Mouse (Mus musculus): ENCODE results near the gene Ercc5. TPM values are rescaled to one million over a fixed set of nuclear protein-coding genes. Genes with fewer than 3 reads are reported as not detected.
A peak's percentile ranks its signal among the peaks of the same experiment; 100 is the strongest.

The Ercc5 gene
- polyA plus RNA-seq, 1 experiment from 2014 or later: 44.5 TPM

GRCm38 (mm10) chr1:44129929-44130581, 17.5 kb upstream of the Ercc5 start:
- 92% methylated on average over 4 of the region's 4 CpGs for WGBS
- no peak for ATAC-seq (ENCODE audit: low FRiP score)

GRCm38 (mm10) chr1:44140232-44140631, 7.3 kb upstream of the Ercc5 start:
- Histone ChIP-seq H3K9ac (no peak overlapping the region), H3K4me3 (replicated peaks) (no peak overlapping the region), H3K27me3 (no peaks in the 10 kb centered on the region), H3K36me3 (replicated peaks) (peaks cover 46% of the 10 kb centered on the region), H3K27ac (no peak overlapping the region), H3K9me3 (no peaks in the 10 kb centered on the region), H3K4me2 (no peak overlapping the region), H3K4me1 (no peaks in the 10 kb centered on the region)
- 91% methylated on average over 4 of the region's 4 CpGs for WGBS
- no peak for ATAC-seq (ENCODE audit: low FRiP score)

More at GRCm38 (mm10) chr1:44129929-44130581, 17.5 kb upstream of the Ercc5 start:
- H3K9me3 ChIP-seq: no peaks in the 10 kb centered on the region
- no peak overlapping the region for H3K9ac ChIP-seq
- H3K4me1 ChIP-seq: no peaks in the 10 kb centered on the region
- H3K4me2 ChIP-seq: no peak overlapping the region
- no peaks in the 10 kb centered on the region for H3K27me3 ChIP-seq
- H3K4me3 ChIP-seq (replicated peaks): no peak overlapping the region
- peaks cover 43% of the 10 kb centered on the region for H3K36me3 ChIP-seq (replicated peaks)
- no peak overlapping the region for H3K27ac ChIP-seq

GRCm38 (mm10) chr1:44142747-44143146, 4.8 kb upstream of the Ercc5 start:
- Histone ChIP-seq H3K9me3 (no peaks in the 10 kb centered on the region), H3K9ac (no peak overlapping the region)
- WGBS: 89% methylated on average over 5 of the region's 5 CpGs

GRCm38 (mm10) chr1:44148706-44149105, 1.2 kb downstream of the Ercc5 start:
- Histone ChIP-seq H3K27me3 (no peaks in the 10 kb centered on the region), H3K9me3 (no peaks in the 10 kb centered on the region), H3K36me3 (replicated peaks) (peaks cover 5% of the 10 kb centered on the region; the same call in 1 of the 2 replicates), H3K27ac (no peak overlapping the region), H3K9ac (peak overlapping the region; percentile 71), H3K4me2 (peak overlapping the region; percentile 62), H3K4me1 (no peaks in the 10 kb centered on the region; the same call in 1 of the 2 replicates), H3K4me3 (replicated peaks) (peak overlapping the region; percentile 59)
- 39% methylated on average over 6 of the region's 6 CpGs for WGBS
- no peak for ATAC-seq (ENCODE audit: low FRiP score)

More at GRCm38 (mm10) chr1:44142747-44143146, 4.8 kb upstream of the Ercc5 start:
- Histone ChIP-seq H3K4me1 (no peaks in the 10 kb centered on the region; the same call in 1 of the 2 replicates), H3K36me3 (replicated peaks) (peaks cover 38% of the 10 kb centered on the region), H3K27me3 (no peaks in the 10 kb centered on the region), H3K27ac (no peak overlapping the region), H3K4me3 (replicated peaks) (no peak overlapping the region), H3K4me2 (no peak overlapping the region)
- ATAC-seq (ENCODE audit: low FRiP score): no peak

GRCm38 (mm10) chr1:44155287-44155686, 7.7 kb downstream of the Ercc5 start:
- no peak for ATAC-seq (ENCODE audit: low FRiP score)
- Histone ChIP-seq H3K27ac (no peak overlapping the region), H3K9me3 (no peaks in the 10 kb centered on the region), H3K4me2 (no peak overlapping the region), H3K9ac (no peak overlapping the region), H3K36me3 (replicated peaks) (peaks cover 30% of the 10 kb centered on the region), H3K4me3 (replicated peaks) (no peak overlapping the region), H3K4me1 (no peaks in the 10 kb centered on the region), H3K27me3 (no peaks in the 10 kb centered on the region)
- WGBS: 99% methylated on average over 4 of the region's 4 CpGs

- no peaks in the 10 kb centered on the region for H3K27me3 ChIP-seq
- H3K4me2 ChIP-seq: no peak overlapping the region
- WGBS: 91% methylated on average over 6 of the region's 6 CpGs
- H3K36me3 ChIP-seq (replicated peaks): peaks cover 55% of the 10 kb centered on the region
- H3K27ac ChIP-seq: no peak overlapping the region
- H3K9ac ChIP-seq: no peak overlapping the region
- no peaks in the 10 kb centered on the region for H3K9me3 ChIP-seq
- no peak for ATAC-seq (ENCODE audit: low FRiP score)
- no peak overlapping the region for H3K4me3 ChIP-seq (replicated peaks)
- H3K4me1 ChIP-seq: no peaks in the 10 kb centered on the region
Observed at GRCm38 (mm10) chr1:44158317-44158716, 10.8 kb downstream of the Ercc5 start.

GRCm38 (mm10) chr1:44161818-44162217, 14.3 kb downstream of the Ercc5 start:
- ATAC-seq (ENCODE audit: low FRiP score): no peak
- Histone ChIP-seq H3K36me3 (replicated peaks) (peaks cover 78% of the 10 kb centered on the region), H3K9ac (no peak overlapping the region), H3K4me2 (no peak overlapping the region), H3K4me1 (no peaks in the 10 kb centered on the region), H3K4me3 (replicated peaks) (no peak overlapping the region), H3K27ac (no peak overlapping the region), H3K27me3 (no peaks in the 10 kb centered on the region), H3K9me3 (no peaks in the 10 kb centered on the region)
- 97% methylated on average over 6 of the region's 6 CpGs for WGBS

GRCm38 (mm10) chr1:44162389-44162788, 14.8 kb downstream of the Ercc5 start:
- H3K27me3 ChIP-seq: no peaks in the 10 kb centered on the region
- no peak overlapping the region for H3K4me2 ChIP-seq
- peaks cover 84% of the 10 kb centered on the region for H3K36me3 ChIP-seq (replicated peaks)
- H3K9ac ChIP-seq: no peak overlapping the region
- no peaks in the 10 kb centered on the region for H3K4me1 ChIP-seq
- WGBS: 95% methylated on average over 5 of the region's 5 CpGs
- no peak overlapping the region for H3K4me3 ChIP-seq (replicated peaks)
- no peak for ATAC-seq (ENCODE audit: low FRiP score)
- H3K9me3 ChIP-seq: no peaks in the 10 kb centered on the region
- no peak overlapping the region for H3K27ac ChIP-seq

GRCm38 (mm10) chr1:44167859-44168383, 20.4 kb downstream of the Ercc5 start:
- Histone ChIP-seq H3K4me1 (no peaks in the 10 kb centered on the region), H3K36me3 (replicated peaks) (peaks cover 77% of the 10 kb centered on the region), H3K27me3 (no peaks in the 10 kb centered on the region), H3K9ac (no peak overlapping the region), H3K4me3 (replicated peaks) (no peak overlapping the region), H3K4me2 (no peak overlapping the region), H3K9me3 (peaks cover 11% of the 10 kb centered on the region), H3K27ac (no peak overlapping the region)
- ATAC-seq (ENCODE audit: low FRiP score): no peak
- 98% methylated on average over 3 of the region's 3 CpGs for whole genome bisulfite sequencing

- H3K4me3 ChIP-seq (replicated peaks): no peak overlapping the region
- H3K4me1 ChIP-seq: no peaks in the 10 kb centered on the region
- H3K9ac ChIP-seq: no peak overlapping the region
- H3K27me3 ChIP-seq: no peaks in the 10 kb centered on the region
- H3K9me3 ChIP-seq: peaks cover 11% of the 10 kb centered on the region
- no peak overlapping the region for H3K4me2 ChIP-seq
- ATAC-seq (ENCODE audit: low FRiP score): no peak
- no peak overlapping the region for H3K27ac ChIP-seq
- WGBS: 95% methylated on average over 4 of the region's 4 CpGs
- H3K36me3 ChIP-seq (replicated peaks): peaks cover 85% of the 10 kb centered on the region
Observed at GRCm38 (mm10) chr1:44172656-44173055, 25.1 kb downstream of the Ercc5 start.

GRCm38 (mm10) chr1:44173903-44174302, 26.4 kb downstream of the Ercc5 start:
- H3K9me3 ChIP-seq: peaks cover 11% of the 10 kb centered on the region
- no peaks in the 10 kb centered on the region for H3K27me3 ChIP-seq
- 91% methylated on average over 8 of the region's 8 CpGs for WGBS
- no peak overlapping the region for H3K27ac ChIP-seq
- H3K9ac ChIP-seq: no peak overlapping the region
- H3K4me2 ChIP-seq: no peak overlapping the region
- no peak for ATAC-seq (ENCODE audit: low FRiP score)
- H3K36me3 ChIP-seq (replicated peaks): peaks cover 86% of the 10 kb centered on the region
- H3K4me3 ChIP-seq (replicated peaks): no peak overlapping the region
- no peaks in the 10 kb centered on the region for H3K4me1 ChIP-seq

GRCm38 (mm10) chr1:44178086-44178485, 30.5 kb downstream of the Ercc5 start:
- Histone ChIP-seq H3K4me1 (no peaks in the 10 kb centered on the region), H3K36me3 (replicated peaks) (peaks cover 78% of the 10 kb centered on the region), H3K27ac (no peak overlapping the region), H3K27me3 (no peaks in the 10 kb centered on the region), H3K9ac (no peak overlapping the region), H3K4me2 (no peak overlapping the region), H3K9me3 (no peaks in the 10 kb centered on the region), H3K4me3 (replicated peaks) (no peak overlapping the region)
- 97% methylated on average over 5 of the region's 5 CpGs for WGBS
- no peak for ATAC-seq (ENCODE audit: low FRiP score)

GRCm38 (mm10) chr1:44186396-44186795, 38.9 kb downstream of the Ercc5 start:
- Histone ChIP-seq H3K4me3 (replicated peaks) (no peak overlapping the region), H3K36me3 (replicated peaks) (peaks cover 9% of the 10 kb centered on the region), H3K27me3 (no peaks in the 10 kb centered on the region), H3K4me1 (no peaks in the 10 kb centered on the region), H3K27ac (no peak overlapping the region), H3K4me2 (no peak overlapping the region), H3K9me3 (no peaks in the 10 kb centered on the region), H3K9ac (no peak overlapping the region)
- no peak for ATAC-seq (ENCODE audit: low FRiP score)

Measured in forebrain, embryonic 12.5 days (tissue).